Mouse (Mus musculus): ENCODE results near the gene Hmx2. TPM values are rescaled to one million over a fixed set of nuclear protein-coding genes. Genes with fewer than 3 reads are reported as not detected.

Gene Hmx2
- polyA plus RNA-seq, 1 experiment from 2014 or later: 0.76 TPM

DNA sequence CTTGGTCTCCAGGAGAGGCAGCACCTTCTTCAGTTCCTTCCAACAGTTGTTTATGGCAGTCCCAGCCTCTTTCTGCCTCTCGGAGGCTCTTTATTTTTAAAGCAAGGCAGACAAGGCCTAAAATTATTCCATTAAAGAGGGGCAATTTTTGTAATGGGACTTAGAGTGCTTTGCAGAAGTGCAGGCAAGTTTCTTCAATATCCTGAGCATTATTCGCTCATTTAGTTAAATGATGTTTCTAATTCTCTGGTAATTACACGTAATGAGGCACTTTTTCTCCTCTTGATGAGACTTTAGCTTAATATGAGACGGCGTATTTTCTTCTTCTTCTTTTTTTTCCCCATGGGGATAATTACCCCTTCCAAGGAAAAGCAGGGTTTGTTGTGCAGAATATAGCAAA, 37.0 kb downstream of the Hmx2 start:
- Histone ChIP-seq H3K4me1 (ENCODE audit: control insufficient read depth, insufficient read depth, low read length) (no peaks in the 10 kb centered on the region), H3K4me2 (ENCODE audit: low read depth, low read length) (no peak overlapping the region), H3K36me3 (ENCODE audit: control insufficient read depth, insufficient read depth, low read length) (no peaks in the 10 kb centered on the region), H3K9me3 (replicated peaks; ENCODE audit: control insufficient read depth, low read length) (no peaks in the 10 kb centered on the region), H3K27ac (ENCODE audit: low read length) (no peak overlapping the region), H3K9ac (ENCODE audit: low read length) (no peak overlapping the region), H3K4me3 (replicated peaks; ENCODE audit: low read length) (no peak overlapping the region), H3K27me3 (ENCODE audit: control insufficient read depth, insufficient read depth, low read length) (no peaks in the 10 kb centered on the region)
- ATAC-seq (ENCODE audit: insufficient read depth, low FRiP score): no peak
- 84% methylated on average over 5 of the region's 5 CpGs for WGBS

DNA sequence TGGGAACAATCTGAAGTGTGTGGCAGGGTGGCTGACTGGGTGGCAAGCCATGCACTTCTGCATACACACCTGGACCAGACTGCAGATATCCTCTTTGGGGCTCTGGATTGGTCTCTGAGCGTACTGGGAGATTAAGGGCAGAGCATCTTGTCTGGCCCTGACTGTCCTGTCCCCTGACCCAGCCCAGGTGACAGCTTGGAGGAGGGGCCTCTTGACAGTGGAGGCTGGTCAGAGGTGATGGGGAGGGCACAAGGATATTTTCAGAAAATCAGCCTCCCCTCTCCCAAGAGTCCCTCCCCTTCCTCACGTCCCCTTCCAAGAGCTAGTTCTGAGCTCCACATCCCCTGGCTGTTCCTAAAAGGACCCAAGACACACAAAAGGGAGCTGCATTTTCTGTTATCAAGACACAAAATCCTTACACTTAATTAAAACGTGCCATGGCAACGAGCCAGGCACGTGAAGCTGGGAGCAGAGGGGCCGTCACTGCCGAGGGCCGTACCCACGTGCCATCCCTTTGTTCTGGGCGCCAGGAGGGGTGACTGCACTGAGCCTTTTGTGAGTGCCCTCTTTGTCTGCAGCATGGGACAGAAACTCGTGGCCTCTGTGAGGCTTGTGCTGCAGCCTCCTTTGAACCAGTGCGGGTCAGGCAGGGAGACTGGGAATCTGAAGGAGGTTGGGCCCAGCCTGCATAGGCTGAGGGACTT, 49.4 kb downstream of the Hmx2 start:
- ATAC-seq (ENCODE audit: insufficient read depth, low FRiP score): no peak

DNA sequence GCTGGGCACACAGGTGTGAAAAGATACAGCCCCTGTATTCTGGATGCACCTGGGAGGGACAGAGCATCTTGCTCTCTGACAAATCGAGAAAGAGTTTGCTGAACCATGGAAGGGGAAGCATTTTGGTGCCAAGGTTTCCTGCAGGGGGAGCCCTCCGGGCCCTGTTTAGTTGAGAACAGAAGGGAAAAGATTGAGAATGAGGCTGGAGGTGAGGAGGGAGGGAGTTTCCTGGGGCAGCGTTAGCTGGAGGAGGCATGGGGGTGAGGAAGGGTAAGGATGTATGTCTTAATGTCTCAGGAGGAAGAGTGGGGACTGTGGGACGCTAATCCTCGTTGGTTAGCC, 49.9 kb downstream of the Hmx2 start:
- no peaks in the 10 kb centered on the region for H3K27me3 ChIP-seq (ENCODE audit: control insufficient read depth, insufficient read depth, low read length)
- no peak overlapping the region for H3K4me2 ChIP-seq (ENCODE audit: low read depth, low read length)
- ATAC-seq (ENCODE audit: insufficient read depth, low FRiP score): no peak
- no peak overlapping the region for H3K27ac ChIP-seq (ENCODE audit: low read length)
- no peaks in the 10 kb centered on the region for H3K4me1 ChIP-seq (ENCODE audit: control insufficient read depth, insufficient read depth, low read length)
- H3K36me3 ChIP-seq (ENCODE audit: control insufficient read depth, insufficient read depth, low read length): no peaks in the 10 kb centered on the region
- H3K4me3 ChIP-seq (replicated peaks; ENCODE audit: low read length): no peak overlapping the region
- no peak overlapping the region for H3K9ac ChIP-seq (ENCODE audit: low read length)
- H3K9me3 ChIP-seq (replicated peaks; ENCODE audit: control insufficient read depth, low read length): no peaks in the 10 kb centered on the region
- 9% methylated on average over 5 of the region's 5 CpGs for WGBS

More for the DNA sequence above, 49.4 kb downstream of the Hmx2 start:
- H3K9ac ChIP-seq (ENCODE audit: low read length): no peak overlapping the region
- no peak overlapping the region for H3K27ac ChIP-seq (ENCODE audit: low read length)
- H3K27me3 ChIP-seq (ENCODE audit: control insufficient read depth, insufficient read depth, low read length): no peaks in the 10 kb centered on the region
- no peaks in the 10 kb centered on the region for H3K9me3 ChIP-seq (replicated peaks; ENCODE audit: control insufficient read depth, low read length)
- 23% methylated on average over 12 of the region's 12 CpGs for WGBS
- no peaks in the 10 kb centered on the region for H3K36me3 ChIP-seq (ENCODE audit: control insufficient read depth, insufficient read depth, low read length)
- no peaks in the 10 kb centered on the region for H3K4me1 ChIP-seq (ENCODE audit: control insufficient read depth, insufficient read depth, low read length)
- H3K4me3 ChIP-seq (replicated peaks; ENCODE audit: low read length): no peak overlapping the region
- H3K4me2 ChIP-seq (ENCODE audit: low read depth, low read length): no peak overlapping the region

DNA sequence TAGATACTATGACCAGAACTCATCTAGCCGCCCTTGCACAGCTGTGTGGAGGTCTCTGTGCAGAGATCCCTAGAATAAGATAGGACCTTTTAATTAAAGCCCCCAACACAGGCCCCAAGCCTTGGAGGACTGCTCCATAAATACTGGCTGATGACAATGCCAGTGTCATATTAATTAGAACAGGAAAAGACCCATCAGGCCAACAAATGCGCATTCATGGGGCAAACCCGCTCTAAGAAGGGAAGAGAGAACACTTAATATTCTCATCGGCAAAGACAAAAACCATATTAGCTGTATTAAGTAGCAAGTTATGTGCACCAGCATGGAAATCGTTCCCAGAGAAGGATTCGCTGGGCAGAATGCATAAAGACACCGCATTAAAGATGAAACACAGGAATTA, 53.5 kb downstream of the Hmx2 start:
- WGBS: 81% methylated on average over 7 of the region's 7 CpGs
- Histone ChIP-seq H3K27me3 (ENCODE audit: control insufficient read depth, insufficient read depth, low read length) (no peaks in the 10 kb centered on the region), H3K9ac (ENCODE audit: low read length) (no peak overlapping the region), H3K4me2 (ENCODE audit: low read depth, low read length) (no peak overlapping the region), H3K4me1 (ENCODE audit: control insufficient read depth, insufficient read depth, low read length) (no peaks in the 10 kb centered on the region), H3K27ac (ENCODE audit: low read length) (no peak overlapping the region), H3K36me3 (ENCODE audit: control insufficient read depth, insufficient read depth, low read length) (no peaks in the 10 kb centered on the region), H3K9me3 (replicated peaks; ENCODE audit: control insufficient read depth, low read length) (no peaks in the 10 kb centered on the region), H3K4me3 (replicated peaks; ENCODE audit: low read length) (no peak overlapping the region)
- no peak for ATAC-seq (ENCODE audit: insufficient read depth, low FRiP score)

GRCm38 (mm10) chr7:131603186-131603585, 54.6 kb downstream of the Hmx2 start:
- WGBS: 10% methylated on average over 9 of the region's 11 CpGs
- Histone ChIP-seq H3K27me3 (ENCODE audit: control insufficient read depth, insufficient read depth, low read length) (no peaks in the 10 kb centered on the region), H3K4me2 (ENCODE audit: low read depth, low read length) (no peak overlapping the region), H3K4me1 (ENCODE audit: control insufficient read depth, insufficient read depth, low read length) (no peaks in the 10 kb centered on the region), H3K9me3 (replicated peaks; ENCODE audit: control insufficient read depth, low read length) (no peaks in the 10 kb centered on the region), H3K27ac (ENCODE audit: low read length) (no peak overlapping the region), H3K36me3 (ENCODE audit: control insufficient read depth, insufficient read depth, low read length) (no peaks in the 10 kb centered on the region), H3K9ac (ENCODE audit: low read length) (no peak overlapping the region), H3K4me3 (replicated peaks; ENCODE audit: low read length) (no peak overlapping the region)
- ATAC-seq (ENCODE audit: insufficient read depth, low FRiP score): no peak

DNA sequence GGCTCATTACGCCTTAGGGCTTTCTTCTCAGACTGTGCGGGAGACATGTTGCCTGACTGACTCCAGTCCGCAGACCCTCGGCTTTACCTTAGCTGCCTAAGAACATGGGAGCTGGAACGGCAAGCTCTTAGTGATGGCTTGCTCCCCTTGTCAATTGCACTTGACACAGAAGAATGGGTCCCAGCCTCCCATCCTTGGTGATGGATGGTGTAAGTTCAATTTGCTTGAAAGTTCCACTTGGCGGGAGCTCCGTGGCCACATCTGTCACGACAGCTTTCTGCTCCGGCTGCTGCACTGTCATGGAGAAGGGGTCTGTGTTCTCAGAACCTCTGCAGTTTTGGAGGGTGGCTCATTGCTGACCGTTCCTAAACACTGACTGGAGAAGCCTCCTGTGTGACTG, 56.4 kb downstream of the Hmx2 start:
- 85% methylated on average over 10 of the region's 10 CpGs for WGBS
- Histone ChIP-seq H3K9ac (ENCODE audit: low read length) (no peak overlapping the region), H3K36me3 (ENCODE audit: control insufficient read depth, insufficient read depth, low read length) (no peaks in the 10 kb centered on the region), H3K9me3 (replicated peaks; ENCODE audit: control insufficient read depth, low read length) (no peaks in the 10 kb centered on the region), H3K27ac (ENCODE audit: low read length) (no peak overlapping the region), H3K4me3 (replicated peaks; ENCODE audit: low read length) (no peak overlapping the region), H3K27me3 (ENCODE audit: control insufficient read depth, insufficient read depth, low read length) (no peaks in the 10 kb centered on the region), H3K4me2 (ENCODE audit: low read depth, low read length) (no peak overlapping the region), H3K4me1 (ENCODE audit: control insufficient read depth, insufficient read depth, low read length) (no peaks in the 10 kb centered on the region)
- ATAC-seq (ENCODE audit: insufficient read depth, low FRiP score): no peak

GRCm38 (mm10) chr7:131605481-131605880, 56.9 kb downstream of the Hmx2 start:
- Histone ChIP-seq H3K36me3 (ENCODE audit: control insufficient read depth, insufficient read depth, low read length) (no peaks in the 10 kb centered on the region), H3K9ac (ENCODE audit: low read length) (no peak overlapping the region), H3K4me3 (replicated peaks; ENCODE audit: low read length) (no peak overlapping the region), H3K27ac (ENCODE audit: low read length) (no peak overlapping the region), H3K27me3 (ENCODE audit: control insufficient read depth, insufficient read depth, low read length) (no peaks in the 10 kb centered on the region), H3K9me3 (replicated peaks; ENCODE audit: control insufficient read depth, low read length) (no peaks in the 10 kb centered on the region), H3K4me1 (ENCODE audit: control insufficient read depth, insufficient read depth, low read length) (no peaks in the 10 kb centered on the region), H3K4me2 (ENCODE audit: low read depth, low read length) (no peak overlapping the region)
- ATAC-seq (ENCODE audit: insufficient read depth, low FRiP score): no peak
- WGBS: 73% methylated on average over 4 of the region's 4 CpGs

Other genes with a start within 250 kb of the Hmx2 start
- gene Cuzd1, start 226.5 kb upstream of the Hmx2 start, polyA plus RNA-seq (2015; fragmentation: Nextera tagmentation; extraction: Ambion mirVana): 1.3 and 2.3 TPM in 2 replicates
- not detected in 2 replicates for gene Fam24b, start 219.3 kb upstream of the Hmx2 start, polyA plus RNA-seq (2015; fragmentation: Nextera tagmentation; extraction: Ambion mirVana)
- gene Fam24a, start 214.9 kb upstream of the Hmx2 start, polyA plus RNA-seq (2015; fragmentation: Nextera tagmentation; extraction: Ambion mirVana): not detected in 2 replicates
- 21.4 and 21.7 TPM in 2 replicates for gene 2310057M21Rik, start 186.0 kb upstream of the Hmx2 start, polyA plus RNA-seq (2015; fragmentation: Nextera tagmentation; extraction: Ambion mirVana)
- 64.7 and 77.5 TPM in 2 replicates for gene Pstk, start 177.6 kb upstream of the Hmx2 start, polyA plus RNA-seq (2015; fragmentation: Nextera tagmentation; extraction: Ambion mirVana)
- 11.6 and 14.4 TPM in 2 replicates for gene Ikzf5, start 138.3 kb upstream of the Hmx2 start, polyA plus RNA-seq (2015; fragmentation: Nextera tagmentation; extraction: Ambion mirVana)
- gene Acadsb, start 138.2 kb upstream of the Hmx2 start, polyA plus RNA-seq (2015; fragmentation: Nextera tagmentation; extraction: Ambion mirVana): 115 and 117 TPM in 2 replicates
- gene Hmx3, start 5.9 kb upstream of the Hmx2 start, polyA plus RNA-seq (2015; fragmentation: Nextera tagmentation; extraction: Ambion mirVana): 0.15 and 0.32 TPM in 2 replicates
- gene Bub3, start 11.4 kb downstream of the Hmx2 start, polyA plus RNA-seq (2015; fragmentation: Nextera tagmentation; extraction: Ambion mirVana): 178 and 184 TPM in 2 replicates